Mouse (Mus musculus): Measurements from ENCODE around the gene Rap1gap.

Rap1gap gene

DNA sequence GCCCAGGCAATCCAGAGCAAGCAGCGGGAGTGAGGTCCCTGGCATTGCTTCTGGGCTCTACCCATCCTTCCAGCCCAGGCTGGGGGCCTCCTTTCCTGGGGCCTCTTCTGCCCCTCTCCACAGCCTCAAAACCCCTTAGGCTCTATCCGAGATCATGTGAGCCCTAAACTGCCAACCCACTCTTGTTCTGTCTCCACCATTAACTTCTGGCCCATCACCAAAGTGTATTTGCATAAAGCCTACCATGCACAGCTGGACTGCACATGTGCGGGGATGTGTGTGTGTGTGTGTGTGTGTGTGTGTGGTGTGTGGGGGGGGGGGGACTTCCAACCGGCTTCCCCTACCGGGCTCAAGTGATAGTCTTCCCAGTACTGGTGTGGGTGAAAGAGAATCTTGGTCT lies 109.5 kb downstream of the Rap1gap start:
- no peak for DNase-seq (ENCODE audit: low read depth)

DNA sequence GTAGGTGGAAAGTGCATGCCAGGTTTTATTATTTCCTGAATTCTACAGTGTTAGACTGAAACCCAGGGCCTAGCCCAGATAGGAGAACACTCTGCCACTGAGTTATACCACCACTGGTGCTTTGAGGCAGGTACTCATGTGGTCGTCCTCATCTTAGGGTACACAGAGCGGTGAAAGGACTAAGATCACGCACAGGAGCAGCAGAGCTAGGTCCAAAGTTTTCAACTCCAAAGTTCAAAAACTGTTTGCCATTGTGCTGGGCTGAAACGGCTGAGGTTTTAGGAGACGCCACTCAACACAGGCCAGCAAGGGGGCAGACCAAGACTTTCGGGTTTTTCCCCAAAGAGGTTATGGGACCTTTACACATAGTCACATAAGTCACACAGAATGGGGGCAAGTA lies 110.0 kb downstream of the Rap1gap start:
- DNase-seq (ENCODE audit: low read depth), result no peak

DNA sequence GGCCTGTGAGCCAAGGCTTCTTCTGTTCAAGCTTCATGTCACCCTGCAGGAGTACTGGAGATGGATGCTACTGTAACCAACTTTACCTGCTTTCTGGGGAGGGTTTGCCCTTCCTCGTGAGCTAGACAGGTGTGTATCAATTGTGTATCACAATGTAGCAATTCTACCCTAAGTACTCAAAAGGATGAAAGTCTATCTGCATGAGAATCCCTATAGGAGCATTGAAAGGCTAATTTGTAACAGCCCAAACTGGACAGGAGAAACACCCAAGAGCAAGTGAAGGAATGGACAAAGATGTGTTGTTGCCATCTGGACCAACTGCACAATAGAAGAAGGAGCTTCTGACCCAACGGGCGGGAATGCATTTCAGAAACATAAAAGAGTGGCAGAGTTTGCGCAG lies 113.3 kb downstream of the Rap1gap start:
- no peak for DNase-seq (ENCODE audit: low read depth)

DNA sequence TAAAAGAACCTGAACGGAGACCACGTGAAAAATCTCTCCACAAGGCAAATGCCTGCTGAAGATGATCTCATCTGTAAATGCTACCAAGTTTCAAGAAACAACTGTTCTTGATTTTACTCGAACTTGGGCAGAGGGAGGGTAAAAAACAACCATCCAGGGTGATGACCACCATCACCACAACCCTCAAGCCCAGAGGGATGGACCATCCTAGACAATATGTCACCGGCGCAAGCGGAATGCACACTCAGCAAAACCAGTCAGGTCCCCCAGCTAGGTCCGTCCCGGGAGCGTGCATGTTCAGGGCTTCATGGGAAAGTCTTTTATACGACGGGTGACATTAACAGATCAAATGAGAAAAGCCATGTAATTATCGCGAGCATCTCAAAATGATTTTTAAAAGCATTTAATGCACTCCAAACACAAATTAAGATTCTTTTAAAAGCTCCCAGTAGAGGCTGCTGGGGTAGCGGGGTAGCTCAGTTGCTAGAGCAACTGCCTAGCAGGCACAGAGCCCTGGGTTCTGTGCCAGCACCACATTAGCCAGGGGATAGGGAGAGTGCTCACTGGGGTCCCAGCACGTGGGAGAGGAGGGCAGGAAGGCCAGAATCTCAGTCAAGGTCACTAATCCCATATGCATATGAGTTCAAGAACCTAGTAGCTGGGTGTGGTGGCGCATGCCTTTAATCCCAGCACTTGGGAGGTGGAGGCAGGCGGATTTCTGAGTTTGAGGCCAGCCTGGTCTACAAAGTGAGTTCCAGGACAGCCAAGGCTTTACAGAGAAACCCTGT lies 114.1 kb downstream of the Rap1gap start:
- DNase-seq (ENCODE audit: low read depth), result no peak
